Mouse (Mus musculus): ENCODE measurements around the gene Serinc5. TPM values are rescaled to one million over a fixed set of nuclear protein-coding genes. Genes with fewer than 3 reads are reported as not detected.
"Not testable (repeated sequence)": the region's sequence is repeated elsewhere in the genome, so short reads cannot be mapped to it uniquely, and the experiment has no call there.

The Serinc5 gene
- polyA plus RNA-seq, 1 experiment from 2014 or later = 20.0 TPM

DNA sequence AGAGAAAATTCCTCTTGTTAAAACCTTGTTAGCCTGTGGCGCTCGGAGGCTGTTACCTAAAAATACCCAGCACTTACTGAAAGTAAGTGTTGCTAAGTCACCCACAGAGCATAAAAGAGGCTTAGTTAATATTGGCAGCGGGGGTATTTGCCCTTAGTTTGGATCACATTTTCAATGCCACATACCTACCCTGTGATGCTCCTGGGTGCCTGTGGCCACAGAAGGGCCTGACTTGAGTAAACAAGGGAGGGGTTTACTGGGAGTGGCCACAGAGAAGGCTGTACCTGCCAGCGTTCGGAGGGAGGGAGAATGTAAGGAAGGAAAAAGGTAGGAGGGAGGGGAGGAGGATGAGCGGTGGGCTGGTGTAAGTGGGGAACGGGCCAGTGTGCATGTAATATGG, 68.8 kb downstream of the Serinc5 start:
- Histone ChIP-seq H3K9ac (ENCODE audit: low read depth, low read length) (no peak overlapping the region), H3K27me3 (replicated peaks; ENCODE audit: control insufficient read depth, insufficient read depth, low read length) (no peaks in the 10 kb centered on the region), H3K4me2 (ENCODE audit: low read depth, low read length) (no peak overlapping the region), H3K4me1 (ENCODE audit: control insufficient read depth, insufficient read depth, low read length) (peaks cover 40% of the 10 kb centered on the region), H3K36me3 (ENCODE audit: control insufficient read depth, insufficient read depth, low read length) (no peaks in the 10 kb centered on the region), H3K4me3 (ENCODE audit: low read depth, low read length) (no peak overlapping the region), H3K9me3 (ENCODE audit: control insufficient read depth, low read length) (no peaks in the 10 kb centered on the region), H3K27ac (replicated peaks; ENCODE audit: low read depth, low read length) (no peak overlapping the region)
- 80% methylated on average over 7 of the region's 7 CpGs for WGBS
- no peak for DNase-seq (ENCODE audit: low spot score)
- no peak for ATAC-seq (ENCODE audit: low read depth)

GRCm38 (mm10) chr13:92681541-92681940, 70.7 kb downstream of the Serinc5 start:
- no peak for ATAC-seq (ENCODE audit: low read depth)
- WGBS = 77% methylated on average over 2 of the region's 2 CpGs
- Histone ChIP-seq H3K9ac (ENCODE audit: low read depth, low read length) (no peak overlapping the region), H3K4me3 (ENCODE audit: low read depth, low read length) (no peak overlapping the region), H3K27ac (replicated peaks; ENCODE audit: low read depth, low read length) (no peak overlapping the region), H3K36me3 (ENCODE audit: control insufficient read depth, insufficient read depth, low read length) (peaks cover 4% of the 10 kb centered on the region; the same call in 1 of the 2 replicates), H3K9me3 (ENCODE audit: control insufficient read depth, low read length) (no peaks in the 10 kb centered on the region), H3K4me1 (ENCODE audit: control insufficient read depth, insufficient read depth, low read length) (peaks cover 22% of the 10 kb centered on the region), H3K27me3 (replicated peaks; ENCODE audit: control insufficient read depth, insufficient read depth, low read length) (no peaks in the 10 kb centered on the region), H3K4me2 (ENCODE audit: low read depth, low read length) (no peak overlapping the region)
- no peak for DNase-seq (ENCODE audit: low spot score)

DNA sequence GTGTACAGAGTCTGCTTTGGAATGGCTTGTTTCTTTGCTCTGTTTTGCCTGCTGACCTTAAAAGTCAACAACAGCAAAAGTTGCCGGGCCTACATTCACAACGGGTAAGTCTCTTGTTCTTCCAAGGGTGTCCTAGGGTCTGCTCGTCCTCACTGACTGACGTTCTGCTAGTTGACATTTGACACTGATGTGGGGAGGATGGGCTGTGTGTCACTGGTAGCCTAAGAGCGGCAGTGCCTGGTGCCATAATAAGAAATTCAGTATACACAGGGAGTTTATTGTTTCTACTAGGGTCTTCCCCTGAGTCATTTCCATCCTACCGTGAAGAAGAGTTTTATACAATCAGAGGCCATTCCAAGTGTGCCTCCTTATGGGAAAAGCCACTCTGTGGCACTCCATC, 71.9 kb downstream of the Serinc5 start:
- H3K36me3 ChIP-seq (ENCODE audit: control insufficient read depth, insufficient read depth, low read length) = peaks cover 8% of the 10 kb centered on the region; the same call in 1 of the 2 replicates
- H3K4me1 ChIP-seq (ENCODE audit: control insufficient read depth, insufficient read depth, low read length) = peaks cover 15% of the 10 kb centered on the region
- H3K4me3 ChIP-seq (ENCODE audit: low read depth, low read length) = no peak overlapping the region
- H3K9me3 ChIP-seq (ENCODE audit: control insufficient read depth, low read length) = no peaks in the 10 kb centered on the region
- no peak for DNase-seq (ENCODE audit: low spot score)
- no peak overlapping the region for H3K9ac ChIP-seq (ENCODE audit: low read depth, low read length)
- ATAC-seq (ENCODE audit: low read depth) = no peak
- no peaks in the 10 kb centered on the region for H3K27me3 ChIP-seq (replicated peaks; ENCODE audit: control insufficient read depth, insufficient read depth, low read length)
- 34% methylated on average over 6 of the region's 6 CpGs for WGBS
- no peak overlapping the region for H3K4me2 ChIP-seq (ENCODE audit: low read depth, low read length)
- H3K27ac ChIP-seq (replicated peaks; ENCODE audit: low read depth, low read length) = 0 out of 2 replicates have a peak overlapping the region, but pooled peaks have one; percentile 2

GRCm38 (mm10) chr13:92683464-92683863, 72.6 kb downstream of the Serinc5 start:
- H3K9ac ChIP-seq (ENCODE audit: low read depth, low read length) = no peak overlapping the region
- no peak overlapping the region for H3K4me2 ChIP-seq (ENCODE audit: low read depth, low read length)
- ATAC-seq (ENCODE audit: low read depth) (peak; percentile 79; the same call in 1 of the 2 replicates), DNase-seq (ENCODE audit: low spot score) (peak; percentile 67)
- H3K9me3 ChIP-seq (ENCODE audit: control insufficient read depth, low read length) = no peaks in the 10 kb centered on the region
- H3K4me3 ChIP-seq (ENCODE audit: low read depth, low read length) = no peak overlapping the region
- H3K27ac ChIP-seq (replicated peaks; ENCODE audit: low read depth, low read length) = 0 out of 2 replicates have a peak overlapping the region, but pooled peaks have one; percentile 2
- 62% methylated on average over 4 of the region's 4 CpGs for WGBS
- H3K4me1 ChIP-seq (ENCODE audit: control insufficient read depth, insufficient read depth, low read length) = peaks cover 12% of the 10 kb centered on the region; the same call in 1 of the 2 replicates
- H3K27me3 ChIP-seq (replicated peaks; ENCODE audit: control insufficient read depth, insufficient read depth, low read length) = no peaks in the 10 kb centered on the region
- H3K36me3 ChIP-seq (ENCODE audit: control insufficient read depth, insufficient read depth, low read length) = peaks cover 14% of the 10 kb centered on the region; the same call in 1 of the 2 replicates

- WGBS = 76% methylated on average over 4 of the region's 4 CpGs
- Histone ChIP-seq H3K36me3 (ENCODE audit: control insufficient read depth, insufficient read depth, low read length) (peaks cover 18% of the 10 kb centered on the region; the same call in 1 of the 2 replicates), H3K9me3 (ENCODE audit: control insufficient read depth, low read length) (no peaks in the 10 kb centered on the region), H3K27me3 (replicated peaks; ENCODE audit: control insufficient read depth, insufficient read depth, low read length) (no peaks in the 10 kb centered on the region), H3K9ac (ENCODE audit: low read depth, low read length) (no peak overlapping the region), H3K4me2 (ENCODE audit: low read depth, low read length) (no peak overlapping the region), H3K4me1 (ENCODE audit: control insufficient read depth, insufficient read depth, low read length) (peaks cover 7% of the 10 kb centered on the region; the same call in 1 of the 2 replicates), H3K4me3 (ENCODE audit: low read depth, low read length) (no peak overlapping the region), H3K27ac (replicated peaks; ENCODE audit: low read depth, low read length) (no peak overlapping the region)
- ATAC-seq (ENCODE audit: low read depth) = no peak
- DNase-seq (ENCODE audit: low spot score) = no peak
Measured at GRCm38 (mm10) chr13:92684310-92684709, 73.4 kb downstream of the Serinc5 start.

DNA sequence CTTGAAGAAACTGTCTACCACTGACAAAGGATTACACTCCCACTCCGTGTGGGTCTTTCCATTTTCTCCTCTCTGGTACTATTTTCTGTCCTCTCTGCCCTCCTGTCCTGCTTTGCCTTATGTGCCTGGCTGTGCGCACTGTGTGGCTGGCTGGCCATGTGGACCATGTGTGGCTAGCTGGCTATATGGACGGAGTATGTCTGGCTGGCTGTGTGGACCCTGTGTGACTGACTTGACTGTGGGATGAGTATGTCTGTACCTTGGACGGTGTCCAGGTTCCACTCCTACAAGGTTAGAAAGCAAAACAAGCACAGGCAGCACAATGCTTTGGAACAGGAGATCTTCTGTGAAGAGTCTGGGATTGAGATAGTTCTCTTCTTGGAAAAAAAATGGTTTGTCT, 74.4 kb downstream of the Serinc5 start:
- ATAC-seq (ENCODE audit: low read depth) = no peak
- Histone ChIP-seq H3K27ac (replicated peaks; ENCODE audit: low read depth, low read length) (no peak overlapping the region), H3K4me2 (ENCODE audit: low read depth, low read length) (no peak overlapping the region), H3K4me1 (ENCODE audit: control insufficient read depth, insufficient read depth, low read length) (peaks cover 7% of the 10 kb centered on the region; the same call in 1 of the 2 replicates), H3K9me3 (ENCODE audit: control insufficient read depth, low read length) (no peaks in the 10 kb centered on the region), H3K27me3 (replicated peaks; ENCODE audit: control insufficient read depth, insufficient read depth, low read length) (no peaks in the 10 kb centered on the region), H3K36me3 (ENCODE audit: control insufficient read depth, insufficient read depth, low read length) (peaks cover 18% of the 10 kb centered on the region; the same call in 1 of the 2 replicates), H3K9ac (ENCODE audit: low read depth, low read length) (no peak overlapping the region), H3K4me3 (ENCODE audit: low read depth, low read length) (no peak overlapping the region)
- WGBS = 88% methylated on average over 4 of the region's 4 CpGs
- no peak for DNase-seq (ENCODE audit: low spot score)

DNA sequence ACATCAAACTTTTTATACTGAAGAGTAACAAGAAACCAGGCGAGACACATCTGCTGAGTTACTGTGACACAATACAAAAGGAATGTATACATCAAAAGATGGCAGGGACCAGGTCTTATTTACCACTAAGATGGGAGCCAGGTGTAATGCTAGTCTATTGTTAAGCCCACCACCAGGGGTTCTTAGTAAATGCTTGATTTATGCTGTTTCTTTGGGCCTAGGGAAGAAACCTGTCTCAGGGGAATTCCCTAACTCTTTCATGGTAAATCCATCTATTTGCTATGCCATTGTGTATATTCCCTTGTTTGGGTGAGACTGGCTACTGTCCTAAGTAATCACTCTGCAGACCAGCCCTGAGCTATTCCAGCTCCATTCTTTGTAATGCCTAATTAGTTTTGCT, 76.3 kb downstream of the Serinc5 start:
- peaks cover 18% of the 10 kb centered on the region; the same call in 1 of the 2 replicates for H3K36me3 ChIP-seq (ENCODE audit: control insufficient read depth, insufficient read depth, low read length)
- not testable (repeated sequence) for H3K4me1 ChIP-seq (ENCODE audit: control insufficient read depth, insufficient read depth, low read length); ATAC-seq (ENCODE audit: low read depth); H3K9ac ChIP-seq (ENCODE audit: low read depth, low read length); H3K27ac ChIP-seq (replicated peaks; ENCODE audit: low read depth, low read length); H3K4me3 ChIP-seq (ENCODE audit: low read depth, low read length); H3K4me2 ChIP-seq (ENCODE audit: low read depth, low read length); DNase-seq (ENCODE audit: low spot score); H3K9me3 ChIP-seq (ENCODE audit: control insufficient read depth, low read length); H3K27me3 ChIP-seq (replicated peaks; ENCODE audit: control insufficient read depth, insufficient read depth, low read length)
- WGBS = 66% methylated on average over 1 of the region's 1 CpGs

- no peak overlapping the region for H3K9ac ChIP-seq (ENCODE audit: low read depth, low read length)
- H3K27me3 ChIP-seq (replicated peaks; ENCODE audit: control insufficient read depth, insufficient read depth, low read length) = no peaks in the 10 kb centered on the region
- ATAC-seq (ENCODE audit: low read depth) (no peak), DNase-seq (ENCODE audit: low spot score) (no peak)
- H3K4me2 ChIP-seq (ENCODE audit: low read depth, low read length) = no peak overlapping the region
- no peak overlapping the region for H3K27ac ChIP-seq (replicated peaks; ENCODE audit: low read depth, low read length)
- H3K9me3 ChIP-seq (ENCODE audit: control insufficient read depth, low read length) = no peaks in the 10 kb centered on the region
- WGBS = 76% methylated on average over 2 of the region's 2 CpGs
- peaks cover 18% of the 10 kb centered on the region; the same call in 1 of the 2 replicates for H3K36me3 ChIP-seq (ENCODE audit: control insufficient read depth, insufficient read depth, low read length)
- H3K4me1 ChIP-seq (ENCODE audit: control insufficient read depth, insufficient read depth, low read length) = no peaks in the 10 kb centered on the region
- H3K4me3 ChIP-seq (ENCODE audit: low read depth, low read length) = no peak overlapping the region
Measured at GRCm38 (mm10) chr13:92689061-92689460, 78.2 kb downstream of the Serinc5 start.

- Histone ChIP-seq H3K4me1 (ENCODE audit: control insufficient read depth, insufficient read depth, low read length) (no peaks in the 10 kb centered on the region), H3K9ac (ENCODE audit: low read depth, low read length) (no peak overlapping the region), H3K4me3 (ENCODE audit: low read depth, low read length) (no peak overlapping the region), H3K36me3 (ENCODE audit: control insufficient read depth, insufficient read depth, low read length) (no peaks in the 10 kb centered on the region), H3K27me3 (replicated peaks; ENCODE audit: control insufficient read depth, insufficient read depth, low read length) (no peaks in the 10 kb centered on the region), H3K27ac (replicated peaks; ENCODE audit: low read depth, low read length) (no peak overlapping the region), H3K4me2 (ENCODE audit: low read depth, low read length) (no peak overlapping the region), H3K9me3 (ENCODE audit: control insufficient read depth, low read length) (no peaks in the 10 kb centered on the region)
- 55% methylated on average over 10 of the region's 10 CpGs for WGBS
- ATAC-seq (ENCODE audit: low read depth) = no peak
- no peak for DNase-seq (ENCODE audit: low spot score)
Measured at GRCm38 (mm10) chr13:92693866-92694550, 83.1 kb downstream of the Serinc5 start.

Data from embryonic facial prominence, embryonic 14.5 days (tissue).